In genomic region chr19:5461411-5461810, GRCm38 (mm10) we compare ENCODE assay signal across 10 mouse cellular contexts. TPM values are rescaled to one million over a fixed set of nuclear protein-coding genes. Genes with fewer than 3 reads are reported as not detected.
DNase-seq lines count a peak whose midpoint lies in the region; ATAC-seq lines count a peak whose summit lies in the region.
"Had no signal": no experiment of that assay in that cellular context is flagged by ENCODE, and none has a peak within 500 bp of the region (broad histone marks: within the 10 kb centered on the region; RNA-seq: fewer than 3 reads in every experiment).

No protein-coding gene starts in this region.

- no peak for DNase-seq in kidney, adult 11 months
- DNase-seq in embryonic facial prominence, embryonic 11.5 days (ENCODE audit: low spot score) = no peak
- no peak for DNase-seq in gastrocnemius, postnatal 25 days
- no peak for DNase-seq in gastrocnemius, adult 18-20 months (ENCODE audit: low spot score)
- no peak for DNase-seq in thymus, postnatal 25 days
- DNase-seq: left cerebral cortex, postnatal 4 days had no signal

- H3K36me3 ChIP-seq in kidney, embryonic 16.5 days (ENCODE audit: insufficient read depth, low read length) = peaks cover 35% of the 10 kb centered on the region
- H3K36me3 ChIP-seq in embryonic facial prominence, embryonic 11.5 days (replicated peaks; ENCODE audit: control insufficient read depth, insufficient read depth, low read depth, low read length) = peaks cover 5% of the 10 kb centered on the region
- peaks cover 20% of the 10 kb centered on the region for H3K36me3 ChIP-seq in hindbrain, embryonic 16.5 days (ENCODE audit: control insufficient read depth, insufficient read depth, low read length)
- peaks cover 17% of the 10 kb centered on the region for H3K36me3 ChIP-seq in midbrain, embryonic 15.5 days (replicated peaks)

- ATAC-seq in kidney, embryonic 16.5 days (ENCODE audit: low FRiP score, low TSS enrichment) = no peak
- ATAC-seq in embryonic facial prominence, embryonic 11.5 days (replicated peaks; ENCODE audit: insufficient number of reproducible peaks, low FRiP score, low TSS enrichment, low read depth) = no peak
- no peak for ATAC-seq in hindbrain, embryonic 16.5 days
- no peak for ATAC-seq in midbrain, embryonic 15.5 days (replicated peaks)
- ATAC-seq: Patski had no signal

- 86% methylated on average over 6 of the region's 6 CpGs for WGBS in kidney, embryonic 16.5 days
- 85% methylated on average over 6 of the region's 6 CpGs for WGBS in embryonic facial prominence, embryonic 11.5 days
- WGBS in hindbrain, embryonic 16.5 days = 88% methylated on average over 6 of the region's 6 CpGs
- WGBS in midbrain, embryonic 15.5 days = 91% methylated on average over 6 of the region's 6 CpGs

- H3K4me3 ChIP-seq in kidney, embryonic 16.5 days (ENCODE audit: low read length) = peak overlapping the region; percentile 79
- H3K4me3 ChIP-seq in embryonic facial prominence, embryonic 11.5 days (ENCODE audit: low read depth, low read length) = peak overlapping the region; percentile 56; the same call in 1 of the 2 replicates
- H3K4me3 ChIP-seq in hindbrain, embryonic 16.5 days (ENCODE audit: low read length) = peak overlapping the region; percentile 73
- H3K4me3 ChIP-seq in midbrain, embryonic 15.5 days = peak overlapping the region; percentile 76

- H3K27me3 ChIP-seq in kidney, embryonic 16.5 days (ENCODE audit: insufficient read depth, low read length) = no peaks in the 10 kb centered on the region
- H3K27me3 ChIP-seq in embryonic facial prominence, embryonic 11.5 days (ENCODE audit: control insufficient read depth, insufficient read depth, low read length) = no peaks in the 10 kb centered on the region
- no peaks in the 10 kb centered on the region for H3K27me3 ChIP-seq in hindbrain, embryonic 16.5 days (replicated peaks; ENCODE audit: control insufficient read depth, insufficient read depth, low read length)
- H3K27me3 ChIP-seq in midbrain, embryonic 15.5 days (replicated peaks) = peaks cover 8% of the 10 kb centered on the region; the same call in 1 of the 2 replicates
- H3K27me3 ChIP-seq: Patski had no signal

- peak overlapping the region; percentile 86; the same call in 1 of the 2 replicates for H3K9ac ChIP-seq in kidney, embryonic 16.5 days (replicated peaks; ENCODE audit: low read length)
- H3K9ac ChIP-seq in embryonic facial prominence, embryonic 11.5 days (replicated peaks; ENCODE audit: low read length) = peak overlapping the region; percentile 56
- H3K9ac ChIP-seq in hindbrain, embryonic 16.5 days (ENCODE audit: low read depth, low read length) = peak overlapping the region; percentile 82
- peak overlapping the region; percentile 78 for H3K9ac ChIP-seq in midbrain, embryonic 15.5 days

- H3K4me2 ChIP-seq in kidney, embryonic 16.5 days (replicated peaks; ENCODE audit: low read depth, low read length) = peak overlapping the region; percentile 94
- H3K4me2 ChIP-seq in embryonic facial prominence, embryonic 11.5 days (ENCODE audit: low read depth, low read length) = no peak overlapping the region; the same call in 1 of the 2 replicates
- H3K4me2 ChIP-seq in hindbrain, embryonic 16.5 days (ENCODE audit: low read length) = peak overlapping the region; percentile 94
- H3K4me2 ChIP-seq in midbrain, embryonic 15.5 days = peak overlapping the region; percentile 88

- no peak overlapping the region for H3K27ac ChIP-seq in kidney, embryonic 16.5 days (ENCODE audit: low read length)
- H3K27ac ChIP-seq in embryonic facial prominence, embryonic 11.5 days (replicated peaks; ENCODE audit: low read depth, low read length) = no peak overlapping the region
- H3K27ac ChIP-seq in hindbrain, embryonic 16.5 days (ENCODE audit: low read depth, low read length) = no peak overlapping the region
- H3K27ac ChIP-seq in midbrain, embryonic 15.5 days = no peak overlapping the region

- H3K9me3 ChIP-seq in kidney, embryonic 16.5 days (ENCODE audit: low read length) = no peaks in the 10 kb centered on the region
- H3K9me3 ChIP-seq in embryonic facial prominence, embryonic 11.5 days (replicated peaks; ENCODE audit: control insufficient read depth, low read length) = no peaks in the 10 kb centered on the region
- no peaks in the 10 kb centered on the region for H3K9me3 ChIP-seq in hindbrain, embryonic 16.5 days (ENCODE audit: control insufficient read depth, low read length)
- no peaks in the 10 kb centered on the region for H3K9me3 ChIP-seq in midbrain, embryonic 15.5 days

- peaks cover 23% of the 10 kb centered on the region for H3K4me1 ChIP-seq in kidney, embryonic 16.5 days (ENCODE audit: insufficient read depth, low read length)
- peaks cover 3% of the 10 kb centered on the region; the same call in 1 of the 2 replicates for H3K4me1 ChIP-seq in embryonic facial prominence, embryonic 11.5 days (ENCODE audit: control insufficient read depth, insufficient read depth, low read length)
- H3K4me1 ChIP-seq in hindbrain, embryonic 16.5 days (ENCODE audit: control insufficient read depth, insufficient read depth, low read depth, low read length) = peaks cover 30% of the 10 kb centered on the region
- peaks cover 43% of the 10 kb centered on the region for H3K4me1 ChIP-seq in midbrain, embryonic 15.5 days

RNA-seq across cellular contexts. Expression of gene Fibp, which starts 1.0 kb away (rescaled TPM):
- 129 and 138 TPM in 2 replicates for polyA plus RNA-seq in kidney, embryonic 16.5 days (2015; fragmentation: Nextera tagmentation; extraction: Ambion mirVana)
- 105 and 115 TPM in 2 replicates for polyA plus RNA-seq in embryonic facial prominence, embryonic 11.5 days (2014; fragmentation: Nextera tagmentation; extraction: Ambion mirVana)
- 147 and 153 TPM in 2 replicates for polyA plus RNA-seq in hindbrain, embryonic 16.5 days (2015; fragmentation: Nextera tagmentation; extraction: Ambion mirVana)
- 180 and 185 TPM in 2 replicates for polyA plus RNA-seq in midbrain, embryonic 15.5 days (2015; fragmentation: Nextera tagmentation; extraction: Ambion mirVana)
- 10 to 100 TPM; 36.9 to 38.4 TPM for total RNA-seq in gastrocnemius, postnatal 25 days (2021)
- total RNA-seq in gastrocnemius, adult 18-20 months (2021) = 10 to 100 TPM; 33.7 to 38.5 TPM

RNA-seq across cellular contexts. Expression of gene Ccdc85b, which starts 3.7 kb away (rescaled TPM):
- polyA plus RNA-seq in kidney, embryonic 16.5 days (2015; fragmentation: Nextera tagmentation; extraction: Ambion mirVana) = 7.8 and 8.6 TPM in 2 replicates
- polyA plus RNA-seq in embryonic facial prominence, embryonic 11.5 days (2014; fragmentation: Nextera tagmentation; extraction: Ambion mirVana) = 7.5 and 7.8 TPM in 2 replicates
- polyA plus RNA-seq in hindbrain, embryonic 16.5 days (2015; fragmentation: Nextera tagmentation; extraction: Ambion mirVana) = 11.4 and 12.4 TPM in 2 replicates
- 11.7 and 13.2 TPM in 2 replicates for polyA plus RNA-seq in midbrain, embryonic 15.5 days (2015; fragmentation: Nextera tagmentation; extraction: Ambion mirVana)
- total RNA-seq in gastrocnemius, postnatal 25 days (2021) = 1 to 10 TPM; 4.5 to 6.6 TPM
- total RNA-seq in gastrocnemius, adult 18-20 months (2021) = 1 to 10 TPM; 4.0 to 5.1 TPM

RNA-seq across cellular contexts. Expression of gene Ctsw, which starts 6.9 kb away (rescaled TPM):
- polyA plus RNA-seq in kidney, embryonic 16.5 days (2015; fragmentation: Nextera tagmentation; extraction: Ambion mirVana) = 1.9 and 2.1 TPM in 2 replicates
- polyA plus RNA-seq in embryonic facial prominence, embryonic 11.5 days (2014; fragmentation: Nextera tagmentation; extraction: Ambion mirVana) = 1.1 and 1.4 TPM in 2 replicates
- 4.5 TPM in 2 replicates for polyA plus RNA-seq in hindbrain, embryonic 16.5 days (2015; fragmentation: Nextera tagmentation; extraction: Ambion mirVana)
- 5.4 and 6.5 TPM in 2 replicates for polyA plus RNA-seq in midbrain, embryonic 15.5 days (2015; fragmentation: Nextera tagmentation; extraction: Ambion mirVana)
- total RNA-seq in gastrocnemius, postnatal 25 days (2021) = not detected
- total RNA-seq in gastrocnemius, adult 18-20 months (2021) = not detected

RNA-seq across cellular contexts. Expression of gene Efemp2, which starts 12.3 kb away (rescaled TPM):
- 197 and 208 TPM in 2 replicates for polyA plus RNA-seq in kidney, embryonic 16.5 days (2015; fragmentation: Nextera tagmentation; extraction: Ambion mirVana)
- 80.9 and 91.9 TPM in 2 replicates for polyA plus RNA-seq in embryonic facial prominence, embryonic 11.5 days (2014; fragmentation: Nextera tagmentation; extraction: Ambion mirVana)
- 44.2 and 53.1 TPM in 2 replicates for polyA plus RNA-seq in hindbrain, embryonic 16.5 days (2015; fragmentation: Nextera tagmentation; extraction: Ambion mirVana)
- polyA plus RNA-seq in midbrain, embryonic 15.5 days (2015; fragmentation: Nextera tagmentation; extraction: Ambion mirVana) = 41.3 and 45.9 TPM in 2 replicates
- 10 to 100 TPM in 1 of 2 experiments, 1 to 10 TPM in 1; 7.8 to 12.2 TPM for total RNA-seq in gastrocnemius, postnatal 25 days (2021)
- total RNA-seq in gastrocnemius, adult 18-20 months (2021) = 1 to 10 TPM; 4.0 to 5.6 TPM

RNA-seq across cellular contexts. Expression of gene Fosl1, which starts 14.1 kb away (rescaled TPM):
- polyA plus RNA-seq in kidney, embryonic 16.5 days (2015; fragmentation: Nextera tagmentation; extraction: Ambion mirVana) = 0.54 TPM in 1 of 2 replicates, not detected in the other
- polyA plus RNA-seq in embryonic facial prominence, embryonic 11.5 days (2014; fragmentation: Nextera tagmentation; extraction: Ambion mirVana) = not detected in 2 replicates
- not detected in 2 replicates for polyA plus RNA-seq in hindbrain, embryonic 16.5 days (2015; fragmentation: Nextera tagmentation; extraction: Ambion mirVana)
- 0.40 TPM in 1 of 2 replicates, not detected in the other for polyA plus RNA-seq in midbrain, embryonic 15.5 days (2015; fragmentation: Nextera tagmentation; extraction: Ambion mirVana)
- not detected for total RNA-seq in gastrocnemius, postnatal 25 days (2021)
- under 1 TPM; 0.17 to 0.34 TPM for total RNA-seq in gastrocnemius, adult 18-20 months (2021)
- total RNA-seq: left cerebral cortex, postnatal 4 days had no signal
